Mouse (Mus musculus) thymus, postnatal 14 days (tissue): ENCODE data around the gene Bmpr1a.
"Not testable (repeated sequence)": the region's sequence is repeated elsewhere in the genome, so short reads cannot be mapped to it uniquely, and the experiment has no call there.

Experiments used
- DNase-seq: peaks from one replicate; pipeline ENCODE4 v3.0.0; 2021

The Bmpr1a gene

DNA sequence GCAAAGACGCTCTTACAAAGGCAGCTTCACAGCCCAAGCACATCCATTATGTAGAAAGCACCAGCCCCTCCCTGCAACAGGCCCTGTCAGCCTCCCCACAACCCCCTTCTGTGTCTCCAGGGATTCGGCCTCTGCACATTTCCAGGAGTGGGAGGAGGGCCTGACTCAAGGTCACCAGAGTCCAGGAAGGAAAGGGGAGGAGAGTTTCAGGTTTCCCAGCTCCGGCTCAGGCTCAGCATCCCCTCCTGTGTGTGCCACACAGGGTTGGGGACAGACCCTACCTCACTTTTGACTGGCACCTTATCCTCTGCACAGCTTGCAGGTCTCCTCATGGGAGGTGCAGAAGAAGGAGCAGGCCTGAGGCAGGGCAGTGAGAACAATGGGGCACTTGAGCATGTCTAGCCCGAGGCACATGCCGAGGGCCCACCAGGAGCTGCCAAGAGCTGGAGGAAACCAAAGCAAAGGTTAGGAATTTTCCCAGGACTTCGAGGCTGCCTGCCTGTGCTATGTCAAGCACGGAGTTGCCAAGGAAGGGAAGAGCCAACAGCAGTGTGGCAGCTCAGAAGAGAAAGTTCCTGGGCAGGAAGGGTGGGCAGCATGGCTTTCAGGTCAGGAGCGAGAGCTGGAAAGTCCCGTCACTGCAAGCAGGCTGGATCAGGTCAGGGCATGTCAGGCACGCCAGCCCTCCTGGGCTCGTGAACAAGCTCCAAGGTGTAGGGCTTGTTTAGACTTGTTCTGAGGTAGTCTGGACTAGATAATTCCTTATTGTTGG is 124.4 kb downstream of the Bmpr1a start:
- DNase-seq: no peak

DNA sequence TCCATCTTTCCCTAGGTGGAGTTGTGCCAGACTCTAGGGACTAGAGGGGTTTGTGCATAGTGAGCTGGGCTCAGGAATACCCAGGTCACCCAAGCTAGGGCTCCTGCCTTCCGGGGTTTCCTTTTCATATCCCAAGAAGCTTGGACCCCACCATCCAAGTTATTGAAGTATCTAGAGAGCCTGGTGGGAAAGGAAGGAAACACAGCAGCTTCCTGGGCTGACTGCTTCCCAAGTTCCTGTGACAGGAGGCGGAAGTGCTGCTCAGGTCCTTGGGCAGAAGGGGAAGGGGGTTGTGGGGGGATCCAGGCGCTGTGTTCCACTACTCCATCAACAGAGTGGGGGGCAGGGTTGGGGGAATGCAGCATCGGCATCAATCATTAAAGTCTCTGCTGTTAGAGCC is 126.0 kb downstream of the Bmpr1a start:
- no peak for DNase-seq

DNA sequence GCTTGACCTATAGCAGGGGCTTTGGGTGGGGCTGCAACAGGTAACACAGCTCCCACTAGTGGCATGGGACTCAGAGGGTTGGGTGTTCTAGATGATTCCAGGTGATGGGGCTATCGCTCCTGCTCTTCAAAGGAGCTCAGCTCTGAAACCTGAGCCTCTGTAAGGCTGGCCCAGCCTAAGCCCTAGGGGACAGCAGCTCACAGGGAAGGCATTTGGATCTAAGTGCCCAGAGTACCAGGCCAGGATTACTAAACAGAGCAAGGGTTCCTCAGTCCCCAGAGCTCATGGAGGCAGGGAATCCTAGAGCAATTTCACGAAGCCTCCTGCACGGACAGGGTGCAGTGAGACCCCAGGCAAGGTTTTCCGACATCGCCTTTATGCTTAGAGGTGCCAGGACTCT is 127.2 kb downstream of the Bmpr1a start:
- no peak for DNase-seq

DNA sequence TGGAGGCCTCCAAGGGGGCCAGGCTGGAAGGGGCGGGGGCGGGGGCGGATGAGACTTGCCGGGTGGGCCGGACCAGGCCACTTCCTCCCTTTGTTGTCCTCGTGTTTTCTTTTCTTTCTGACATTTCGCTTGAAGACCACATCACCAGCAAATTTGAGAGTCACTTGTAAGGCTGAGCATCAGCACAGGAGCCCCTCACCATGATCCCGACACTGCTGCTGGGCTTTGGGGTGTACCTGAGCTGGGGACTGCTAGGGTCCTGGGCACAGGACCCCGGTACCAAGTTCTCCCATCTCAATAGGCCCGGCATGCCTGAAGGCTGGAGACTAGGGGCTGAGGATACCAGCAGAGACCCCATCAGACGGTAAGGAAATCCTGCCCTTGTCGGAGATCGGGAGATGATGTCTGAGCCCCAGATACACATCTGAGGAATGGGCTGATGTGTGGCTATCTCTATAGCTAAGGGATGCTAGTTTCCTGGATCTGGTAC is 127.7 kb downstream of the Bmpr1a start, which contains the start of gene Mmrn2:
TSS of gene Mmrn2 (plus strand) at position 51 of the 490 bp plus-strand sequence.
- DNase-seq: no peak

DNA sequence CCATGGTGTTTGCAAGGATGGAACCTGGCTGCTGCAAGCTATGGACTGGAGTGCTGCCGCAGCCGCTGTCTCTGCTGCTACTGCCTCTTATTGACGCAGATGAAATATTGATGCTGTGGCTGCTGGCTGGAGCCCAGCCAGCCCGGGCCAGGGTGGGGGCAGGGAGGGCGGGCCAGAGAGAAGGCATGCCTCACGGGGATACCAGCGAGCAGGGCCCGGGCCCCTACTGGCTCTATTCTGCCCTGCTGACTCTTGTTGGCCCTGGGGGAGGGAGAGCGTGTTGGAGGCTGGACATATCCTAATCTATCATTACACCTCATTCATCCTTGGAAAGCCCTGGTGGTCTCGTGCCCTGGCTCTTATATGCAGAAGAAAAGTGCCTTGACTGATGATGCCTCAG is 128.6 kb downstream of the Bmpr1a start, which contains the start of gene Sncg:
TSS of gene Sncg (minus strand) at position 213 of the 400 bp plus-strand sequence.
- no peak for DNase-seq

DNA sequence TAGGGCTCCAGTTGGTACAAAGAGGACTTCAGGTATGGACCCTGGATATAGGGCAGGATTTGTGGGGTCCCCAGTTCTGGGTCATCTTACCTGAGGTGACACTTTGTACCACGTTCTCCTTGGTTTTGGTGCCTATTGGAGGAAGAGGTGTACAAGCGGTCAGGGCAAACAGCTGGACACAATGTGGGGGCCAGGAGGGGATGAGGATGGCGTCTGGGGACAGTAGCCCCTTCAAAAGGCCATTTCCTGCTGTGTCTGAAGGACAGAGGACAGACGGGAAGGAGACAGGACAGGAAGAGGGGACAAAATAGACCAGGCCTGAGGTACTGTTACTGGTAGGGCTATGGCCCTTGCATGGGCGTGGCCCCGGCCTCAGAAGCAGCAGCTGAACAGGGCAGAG is 129.6 kb downstream of the Bmpr1a start:
- DNase-seq: no peak

DNA sequence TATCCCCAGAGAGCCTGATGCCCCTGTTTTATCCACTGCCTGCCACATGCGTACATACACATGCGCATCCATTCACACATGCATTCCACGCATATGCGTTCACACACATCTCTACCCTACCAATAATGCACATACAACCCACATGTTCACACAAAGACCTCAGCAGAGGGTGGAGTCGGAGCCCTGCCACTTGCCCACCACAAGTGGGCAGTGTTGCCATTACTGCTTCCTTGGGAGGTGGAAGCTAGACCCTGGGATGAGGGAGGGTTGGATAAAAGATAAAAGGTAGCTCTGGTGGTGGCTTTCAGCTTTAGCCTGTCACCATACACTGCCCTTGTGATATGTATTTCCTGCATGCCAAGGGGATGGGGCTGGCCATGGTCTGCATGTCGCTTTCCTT is 130.5 kb downstream of the Bmpr1a start:
- peak; percentile 34 for DNase-seq

DNA sequence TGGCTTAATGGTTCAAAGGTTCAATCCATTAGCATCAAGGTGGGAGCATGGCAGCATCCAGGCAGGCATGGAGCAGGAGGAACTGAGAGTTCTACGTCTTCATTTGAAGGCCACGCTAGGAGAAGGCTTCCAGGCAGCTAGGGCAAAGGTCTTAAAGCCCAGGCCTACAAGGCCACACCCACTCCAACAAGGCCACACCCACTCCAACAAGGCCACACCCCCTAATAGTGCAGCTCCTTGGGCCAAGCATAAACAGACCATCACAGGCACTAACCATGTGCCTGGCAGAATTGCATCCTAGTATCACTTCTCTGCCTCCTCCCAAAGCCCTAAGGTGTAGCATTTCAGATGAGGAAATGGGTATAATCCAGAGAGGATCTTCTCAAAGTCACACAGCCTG is 131.4 kb downstream of the Bmpr1a start:
- no peak for DNase-seq

DNA sequence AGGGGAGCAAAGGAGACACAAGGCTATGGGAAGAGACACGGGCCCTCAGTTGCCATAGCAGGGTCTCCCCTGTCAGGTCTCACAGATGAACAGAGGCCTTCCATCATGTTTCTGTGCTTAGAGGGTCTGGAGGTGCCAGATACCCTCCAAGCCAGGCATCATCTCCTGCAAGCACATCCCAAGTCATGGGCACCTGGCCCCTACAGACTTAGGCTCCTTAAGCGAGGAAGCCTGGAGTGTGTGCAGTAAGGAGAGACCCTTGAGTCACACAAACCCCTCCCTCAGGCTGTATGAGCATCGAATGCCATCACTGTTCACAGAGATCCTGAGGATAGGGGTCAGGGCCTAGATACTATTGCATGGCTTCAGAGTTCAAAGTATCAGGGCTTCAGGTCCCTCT is 132.2 kb downstream of the Bmpr1a start:
- DNase-seq: no peak

DNA sequence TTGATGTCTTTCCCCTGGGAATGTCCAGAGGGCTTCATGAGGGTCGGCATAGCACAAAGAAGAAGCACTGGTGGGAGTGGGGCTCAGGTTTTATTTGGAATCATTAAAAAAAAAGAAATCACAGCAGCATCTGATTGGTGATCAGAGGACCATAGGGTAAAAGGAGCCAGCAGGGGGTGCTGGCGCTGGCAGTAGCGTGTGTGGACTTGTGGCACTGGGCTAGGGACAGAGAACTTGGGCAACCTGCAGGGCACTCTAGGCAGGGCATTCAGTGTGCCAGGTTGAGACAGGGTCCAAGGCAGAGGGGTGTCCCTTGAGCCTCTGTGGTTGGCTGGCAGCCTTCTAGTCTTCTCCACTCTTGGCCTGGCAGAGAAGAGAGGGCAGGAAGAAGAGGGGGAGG is 132.9 kb downstream of the Bmpr1a start:
- DNase-seq: no peak

DNA sequence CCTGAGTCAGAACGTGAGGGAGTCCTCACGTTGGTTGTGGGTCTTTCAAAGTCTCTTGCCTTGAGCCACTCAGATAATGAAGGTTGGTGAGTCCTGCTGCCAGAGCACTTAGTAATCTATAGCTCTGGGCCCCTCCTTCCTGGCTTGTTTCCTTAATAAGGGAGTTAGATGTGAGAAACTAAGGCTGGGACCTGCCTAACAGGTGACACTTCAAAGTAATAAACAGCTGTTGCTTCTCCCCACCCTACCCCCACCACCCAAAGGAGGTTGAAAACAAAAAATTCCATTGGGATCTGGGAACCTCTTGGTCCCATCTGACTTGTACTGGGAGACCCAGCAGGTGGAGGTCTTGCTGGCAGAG is 138.0 kb downstream of the Bmpr1a start:
- DNase-seq: no peak

DNA sequence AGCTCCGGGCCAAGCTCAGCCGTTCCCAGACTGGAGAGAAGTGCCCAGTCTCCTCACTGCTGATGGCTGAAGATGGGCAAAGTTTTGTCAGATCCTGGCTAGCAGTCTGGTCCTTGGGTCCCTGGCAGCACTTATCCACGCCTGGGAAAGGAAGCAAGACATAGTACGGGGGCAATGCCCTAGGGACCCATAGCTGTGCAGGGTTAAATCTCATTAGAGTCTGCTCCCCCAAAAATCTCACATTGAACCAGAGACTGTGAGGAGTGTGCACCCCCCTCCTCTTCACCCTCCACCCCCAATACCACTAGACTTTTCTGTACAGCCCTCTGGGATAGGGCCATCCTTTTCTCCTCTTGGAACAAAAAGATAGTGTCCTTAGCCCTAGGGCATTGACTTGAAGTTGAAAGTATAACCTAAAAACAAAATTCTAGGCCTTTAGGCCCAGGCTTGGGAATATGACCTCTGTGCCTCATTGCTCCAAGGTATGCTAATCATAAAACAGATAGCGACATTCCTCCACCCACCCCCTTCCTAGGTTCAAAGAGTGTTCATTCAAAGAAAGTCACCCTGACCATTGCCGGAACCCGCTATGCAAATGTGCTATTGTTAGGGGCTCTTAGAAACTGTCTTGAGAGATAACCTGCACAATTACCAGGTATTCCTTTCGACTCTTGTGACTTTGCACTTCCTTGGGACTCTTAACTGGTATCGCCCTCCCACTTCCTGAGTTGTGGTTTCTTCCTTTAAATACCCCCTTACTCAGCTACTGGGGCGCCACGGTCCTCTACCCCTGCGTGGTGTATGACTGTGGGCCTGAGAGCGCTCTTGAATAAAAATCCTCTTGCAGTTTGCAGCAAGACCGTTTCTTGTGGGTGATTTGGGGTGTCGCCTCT is 138.6 kb downstream of the Bmpr1a start:
- DNase-seq: not testable (repeated sequence)

DNA sequence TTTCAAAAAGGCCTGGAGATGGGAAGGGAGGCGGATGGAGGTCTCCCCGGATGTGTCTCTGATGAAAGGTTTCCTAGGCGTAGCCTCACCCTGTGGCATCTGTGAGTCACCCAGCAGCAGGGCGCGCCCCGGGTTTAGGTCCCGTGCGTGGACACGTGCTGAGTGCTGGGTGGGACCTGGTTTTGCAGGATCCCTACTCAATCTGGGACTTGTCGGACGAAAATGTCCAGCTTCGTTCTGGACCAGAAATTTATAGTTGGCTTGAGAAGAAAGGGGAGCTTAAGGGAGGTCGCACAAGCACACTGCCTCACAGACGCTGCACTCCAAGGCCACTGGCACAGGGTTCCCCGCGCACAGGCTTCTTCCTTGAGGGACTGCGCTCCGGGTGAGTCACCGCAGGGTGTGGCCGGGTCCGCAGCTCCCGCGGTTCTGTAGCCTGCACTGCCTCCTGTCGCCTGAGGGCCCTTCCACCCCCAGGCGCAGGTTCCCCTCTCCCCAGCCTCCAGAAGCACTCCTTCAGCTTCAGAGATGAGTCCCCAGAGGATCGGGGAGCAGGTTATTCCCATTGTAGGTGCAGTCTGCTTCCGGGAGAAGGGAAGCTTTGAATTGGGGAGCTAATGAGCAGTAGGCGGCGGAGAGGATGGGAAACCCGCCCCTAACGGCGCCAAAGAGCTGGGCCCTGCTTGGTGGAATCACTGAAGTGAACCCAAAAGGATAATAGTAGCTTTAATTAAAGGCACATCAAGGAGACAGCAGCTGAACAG is 139.5 kb downstream of the Bmpr1a start:
- peak; percentile 33 for DNase-seq

DNA sequence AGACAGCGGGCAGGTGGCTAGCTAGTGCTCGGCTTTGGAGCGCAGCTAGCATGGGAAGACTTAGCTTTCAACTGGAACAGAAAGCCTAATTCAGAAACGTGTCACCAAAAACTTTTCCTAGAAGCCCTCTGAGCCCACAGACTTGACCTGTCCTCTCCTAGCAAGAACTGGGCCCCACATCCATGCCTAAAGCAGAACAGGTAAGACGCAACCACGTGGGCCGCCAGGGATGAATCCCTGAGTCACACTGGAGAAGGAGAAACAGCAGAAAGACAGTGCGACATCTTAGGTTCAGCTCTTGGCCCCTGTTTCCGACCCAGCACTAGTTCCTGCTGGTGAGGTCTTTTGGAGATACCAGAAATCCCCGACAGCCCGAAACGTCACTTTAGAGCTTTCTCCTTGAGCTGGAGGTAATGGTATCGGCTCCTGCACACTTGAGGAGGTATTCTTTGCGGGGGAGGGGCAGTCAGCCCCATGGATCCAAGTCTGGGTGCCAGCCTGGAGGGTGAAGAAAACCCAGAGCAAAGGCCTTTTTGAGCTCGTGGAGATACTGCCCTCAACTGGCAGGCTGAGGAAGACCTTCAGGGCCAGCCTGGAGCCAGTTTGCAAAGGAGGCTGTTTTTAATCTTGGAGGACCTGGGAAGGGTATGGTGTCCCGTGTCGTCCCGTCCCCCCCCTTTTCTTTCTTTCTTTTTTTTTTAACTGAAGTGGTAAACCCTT is 140.3 kb downstream of the Bmpr1a start:
- peak; percentile 32 for DNase-seq

DNA sequence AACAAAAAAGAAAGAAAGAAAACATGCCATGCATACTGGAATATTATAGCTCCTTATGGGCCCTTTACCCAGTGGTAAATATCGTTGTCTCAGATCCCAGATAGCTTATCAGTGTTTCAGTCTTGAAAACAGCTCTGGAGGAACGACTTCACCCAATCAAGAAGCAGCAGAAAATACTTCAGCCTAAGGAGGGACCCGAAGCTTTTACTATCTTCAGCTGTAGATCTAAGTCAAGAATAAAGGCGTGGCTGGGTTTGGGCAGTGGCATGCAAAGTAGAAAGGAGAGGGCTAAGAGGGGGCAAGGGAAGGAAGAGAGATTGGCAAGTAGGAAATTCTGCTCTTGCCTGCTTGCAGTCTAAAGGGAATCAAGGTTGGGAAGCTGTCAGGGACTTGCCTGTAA is 141.0 kb downstream of the Bmpr1a start:
- DNase-seq: no peak
